11 mouse cellular contexts compared by ENCODE assay signal in the genomic region with DNA sequence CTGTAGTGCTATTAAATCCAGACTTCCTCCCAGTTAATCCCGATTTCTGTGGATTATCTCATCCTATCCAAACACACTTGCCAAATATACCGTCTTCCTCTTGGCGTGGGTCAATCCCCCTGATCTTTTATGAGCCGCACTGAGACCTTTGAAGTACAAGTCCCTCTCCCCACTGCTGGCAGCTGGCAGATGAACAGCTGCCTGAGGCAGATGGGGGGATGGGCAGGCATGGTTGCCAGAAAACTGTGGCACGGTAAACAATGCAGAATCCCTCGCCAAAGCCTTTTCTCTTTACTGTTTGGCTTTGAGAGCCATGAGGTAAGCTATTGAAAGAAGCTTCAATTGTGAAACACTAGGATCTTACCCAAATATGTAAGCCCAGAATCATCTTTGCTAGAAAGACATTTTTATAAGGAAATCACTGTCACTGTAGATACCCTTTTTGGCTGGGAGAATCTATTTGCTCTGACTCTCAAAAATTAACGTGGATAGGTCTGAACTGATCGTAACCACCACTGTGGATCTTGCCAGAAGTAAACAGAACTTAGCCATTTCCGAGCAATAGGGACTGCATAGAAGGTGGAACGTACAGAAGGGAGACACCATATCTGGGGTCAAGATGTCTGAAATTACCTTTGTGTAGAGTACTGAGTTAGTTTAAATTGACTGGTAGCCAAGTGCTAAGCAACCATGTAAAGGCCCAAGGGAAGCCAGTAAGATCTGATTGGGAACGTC.
DNase-seq lines count a peak whose midpoint lies in the region; ATAC-seq and TF ChIP-seq lines count a peak whose summit lies in the region.
"Had no signal": no experiment of that assay in that cellular context is flagged by ENCODE, and none has a peak within 500 bp of the region (broad histone marks: within the 10 kb centered on the region; RNA-seq: fewer than 3 reads in every experiment).

No protein-coding gene starts in this region.

- TF ChIP-seq CTCF in thymus, adult 2 months (IDR thresholded peaks at IDR 0.05; ENCODE audit: borderline replicate concordance, control insufficient read depth, extremely low read depth, insufficient read depth, low read length, poor library complexity): no peak

- no peak overlapping the region for H3K9ac ChIP-seq in midbrain, embryonic 13.5 days (replicated peaks)
- H3K9ac ChIP-seq: embryonic facial prominence, embryonic 13.5 days; liver, embryonic 14.5 days had no signal

- H3K4me1 ChIP-seq in thymus, adult 2 months (replicated peaks; ENCODE audit: control insufficient read depth, insufficient read depth, low read length): no peaks in the 10 kb centered on the region
- H3K4me1 ChIP-seq in midbrain, embryonic 13.5 days (replicated peaks): peaks cover 3% of the 10 kb centered on the region

- no peaks in the 10 kb centered on the region for H3K27me3 ChIP-seq in thymus, adult 2 months (ENCODE audit: control insufficient read depth, insufficient read depth, low read length)
- H3K27me3 ChIP-seq in midbrain, embryonic 13.5 days: no peaks in the 10 kb centered on the region
- H3K27me3 ChIP-seq: CH12.LX; embryonic facial prominence, embryonic 13.5 days had no signal

- H3K4me2 ChIP-seq in midbrain, embryonic 13.5 days (replicated peaks): no peak overlapping the region; the same call in 1 of the 2 replicates
- H3K4me2 ChIP-seq: embryonic facial prominence, embryonic 13.5 days had no signal

- DNase-seq in cerebellum, postnatal 4 days (ENCODE audit: low spot score in 2 of 2): peak; percentile 27 to 62
- no peak for DNase-seq in cerebellum, adult 9-11 months
- peak; percentile 2 for DNase-seq in thymus, adult 2 months
- no peak for DNase-seq in thymus, postnatal 10 days (ENCODE audit: low spot score in 2 of 2)
- peak; percentile 56 to 64 for DNase-seq in heart, postnatal 10 days
- DNase-seq in spleen, postnatal 14 days (ENCODE audit: low spot score in 2 of 2): no peak
- DNase-seq in left cerebral cortex, postnatal 25 days (ENCODE audit: low spot score in 2 of 2): no peak

- 81% methylated on average over 11 of the region's 11 CpGs for WGBS in thymus, adult 2 months
- WGBS in midbrain, embryonic 13.5 days: 46% methylated on average over 11 of the region's 11 CpGs

- peak; percentile 89 for ATAC-seq in midbrain, embryonic 13.5 days

- H3K4me3 ChIP-seq in thymus, adult 2 months (ENCODE audit: control insufficient read depth, insufficient read depth, low read length): no peak overlapping the region
- no peak overlapping the region for H3K4me3 ChIP-seq in midbrain, embryonic 13.5 days (replicated peaks)
- H3K4me3 ChIP-seq: embryonic facial prominence, embryonic 13.5 days had no signal

- H3K9me3 ChIP-seq in midbrain, embryonic 13.5 days: no peaks in the 10 kb centered on the region
- H3K9me3 ChIP-seq: embryonic facial prominence, embryonic 13.5 days had no signal

- no peak for TF ChIP-seq POLR2A in thymus, adult 2 months (IDR thresholded peaks at IDR 0.05; ENCODE audit: control insufficient read depth, extremely low read depth, insufficient read depth, low read length, poor library complexity)

- H3K36me3 ChIP-seq in thymus, adult 2 months (ENCODE audit: control insufficient read depth, insufficient read depth, low read length): no peaks in the 10 kb centered on the region
- no peaks in the 10 kb centered on the region for H3K36me3 ChIP-seq in midbrain, embryonic 13.5 days
- H3K36me3 ChIP-seq: embryonic facial prominence, embryonic 13.5 days had no signal

- H3K27ac ChIP-seq in thymus, adult 2 months (ENCODE audit: control insufficient read depth, insufficient read depth, low read length): no peak overlapping the region
- peak overlapping the region; percentile 32; the same call in 1 of the 2 replicates for H3K27ac ChIP-seq in midbrain, embryonic 13.5 days
- H3K27ac ChIP-seq: embryonic facial prominence, embryonic 13.5 days; liver, embryonic 14.5 days had no signal

- intact Hi-C loops in heart, postnatal 10 days (cut with DNase I): loop anchor here (5.0 to 10.0 kb wide), 2 partner anchors 219 to 421 kb away; no protein-coding TSS in a partner anchor
- intact Hi-C loops in left cerebral cortex, postnatal 25 days (cut with DNase I): loop anchor here (5.0 kb wide), 3 partner anchors 184 to 569 kb away; no protein-coding TSS in a partner anchor

Comparison
In these comparisons a context has a peak if more than half of its experiments do, and no peak if none do; other contexts are left out.
1. DNase-seq: peak in cerebellum, postnatal 4 days (2 of 2), thymus, adult 2 months (single experiment) and heart, postnatal 10 days (2 of 2); none in cerebellum, adult 9-11 months (single experiment), thymus, postnatal 10 days (0 of 2), spleen, postnatal 14 days (0 of 2) and left cerebral cortex, postnatal 25 days (0 of 2).